Mouse (Mus musculus): ENCODE measurements around the gene 1600002K03Rik. TPM values are rescaled to one million over a fixed set of nuclear protein-coding genes. Genes with fewer than 3 reads are reported as not detected.
"Not testable (repeated sequence)": the region's sequence is repeated elsewhere in the genome, so short reads cannot be mapped to it uniquely, and the experiment has no call there.

Gene 1600002K03Rik
- total RNA-seq, 2 experiments from 2014 or later, result 6.8 to 7.0 TPM

DNA sequence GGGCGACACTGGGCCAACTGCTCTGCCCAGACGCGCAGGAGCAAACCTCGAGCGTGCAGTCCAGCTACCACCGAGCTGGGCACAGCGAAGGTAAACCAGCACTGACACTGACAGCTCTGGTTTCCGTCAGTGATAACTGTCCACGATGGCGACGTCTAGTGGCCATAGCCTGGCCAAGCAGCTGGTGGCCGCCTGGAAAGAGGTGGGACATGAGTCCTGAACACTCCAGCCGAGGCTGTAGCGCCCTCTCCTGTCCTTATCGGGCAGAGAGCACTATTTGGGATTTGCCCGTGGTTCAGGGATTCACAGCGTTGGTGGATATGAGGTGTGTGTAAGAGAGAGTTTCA, 7.8 kb upstream of the 1600002K03Rik start:
- peak; percentile 95 to 97 for DNase-seq (ENCODE audit: low spot score in 2 of 2)

DNA sequence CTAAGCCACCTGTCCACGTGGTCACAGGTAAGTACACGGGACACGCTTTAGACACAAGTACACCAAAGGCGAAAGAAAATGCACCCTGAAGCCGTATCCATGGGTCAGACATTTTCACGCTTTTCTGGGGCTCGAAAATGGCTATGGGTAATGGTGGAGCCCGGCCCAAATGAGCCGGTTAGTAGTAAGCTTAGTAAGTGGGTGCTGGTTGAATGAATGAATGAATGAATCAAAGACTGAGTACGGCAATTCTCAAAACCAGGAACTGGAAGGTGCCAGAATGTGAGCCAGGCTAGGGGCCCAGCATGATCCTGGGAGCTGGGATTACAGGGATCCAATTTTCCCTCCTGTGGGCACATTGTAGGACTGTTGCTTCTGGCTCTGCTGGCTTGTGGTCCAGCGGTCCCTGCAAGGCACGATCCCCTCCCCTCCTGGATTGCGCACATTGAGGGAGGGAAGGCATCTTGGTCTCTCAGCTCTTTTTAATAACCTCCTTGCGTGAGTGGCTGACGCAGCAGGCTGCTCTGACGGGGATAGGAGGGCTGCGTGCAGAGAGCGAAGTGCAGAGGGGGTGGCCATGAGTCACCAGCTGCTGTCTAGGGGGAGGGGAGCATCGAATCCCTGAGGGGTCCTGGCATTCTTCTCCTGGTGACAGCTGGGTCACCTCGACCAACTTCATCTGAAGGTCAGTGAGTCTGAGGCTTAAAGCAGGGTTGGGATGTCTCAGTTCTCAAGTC, 7.2 kb upstream of the 1600002K03Rik start, which contains the start of gene Cirbp:
TSS of gene Cirbp (plus strand) at position 594 of the 737 bp plus-strand sequence.
- peak; percentile 67 to 75 for DNase-seq (ENCODE audit: low spot score in 2 of 2)

DNA sequence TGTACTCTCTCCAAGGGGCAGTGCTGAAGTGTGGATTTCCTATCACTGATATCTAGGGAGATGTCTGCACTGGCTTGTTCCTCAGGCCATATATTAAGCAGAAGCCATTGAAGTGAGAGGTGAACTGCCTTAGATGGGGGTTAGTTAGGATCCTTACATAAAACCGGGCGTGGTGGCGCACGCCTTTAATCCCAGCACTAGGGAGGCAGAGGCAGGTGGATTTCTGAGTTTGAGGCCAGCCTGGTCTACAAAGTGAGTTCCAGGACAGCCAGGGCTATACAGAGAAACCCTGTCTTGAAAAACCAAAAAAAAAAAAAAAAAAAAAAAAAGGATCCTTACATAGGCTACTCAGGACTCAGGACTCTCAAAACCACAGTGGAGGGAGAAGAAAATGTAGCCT, 6.6 kb upstream of the 1600002K03Rik start:
- DNase-seq (ENCODE audit: low spot score in 2 of 2), result not testable (repeated sequence)

DNA sequence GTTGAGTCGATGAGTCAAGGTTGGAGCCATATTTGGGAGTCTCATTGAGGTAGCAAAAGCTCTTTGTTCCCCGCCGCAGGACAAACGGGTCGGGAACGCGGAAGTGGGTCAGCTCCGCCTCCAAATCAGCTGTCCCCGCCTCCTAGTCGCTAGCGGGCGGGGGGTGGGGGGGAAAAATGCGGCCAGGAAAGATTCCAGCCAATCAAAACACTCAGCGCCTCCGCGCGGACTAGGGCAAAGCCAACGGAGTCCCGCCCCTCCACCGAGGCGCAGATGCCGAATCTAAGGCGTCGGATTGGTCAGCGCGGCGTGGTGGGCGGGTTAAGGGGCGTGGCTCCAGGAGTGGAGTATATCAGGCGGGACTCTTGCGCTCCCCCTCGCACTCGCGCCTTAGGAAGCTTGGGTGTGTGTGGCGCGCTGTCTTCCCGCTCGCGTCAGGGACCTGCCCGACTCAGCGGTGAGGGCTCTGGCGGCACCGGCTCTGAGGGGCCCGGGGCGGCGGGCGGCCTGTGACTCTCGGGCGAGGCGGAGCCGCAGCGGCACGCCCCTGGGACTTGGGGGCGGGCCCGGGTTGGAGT, 5.2 kb upstream of the 1600002K03Rik start:
- DNase-seq (ENCODE audit: low spot score in 2 of 2), result peak; percentile 97 to 98

DNA sequence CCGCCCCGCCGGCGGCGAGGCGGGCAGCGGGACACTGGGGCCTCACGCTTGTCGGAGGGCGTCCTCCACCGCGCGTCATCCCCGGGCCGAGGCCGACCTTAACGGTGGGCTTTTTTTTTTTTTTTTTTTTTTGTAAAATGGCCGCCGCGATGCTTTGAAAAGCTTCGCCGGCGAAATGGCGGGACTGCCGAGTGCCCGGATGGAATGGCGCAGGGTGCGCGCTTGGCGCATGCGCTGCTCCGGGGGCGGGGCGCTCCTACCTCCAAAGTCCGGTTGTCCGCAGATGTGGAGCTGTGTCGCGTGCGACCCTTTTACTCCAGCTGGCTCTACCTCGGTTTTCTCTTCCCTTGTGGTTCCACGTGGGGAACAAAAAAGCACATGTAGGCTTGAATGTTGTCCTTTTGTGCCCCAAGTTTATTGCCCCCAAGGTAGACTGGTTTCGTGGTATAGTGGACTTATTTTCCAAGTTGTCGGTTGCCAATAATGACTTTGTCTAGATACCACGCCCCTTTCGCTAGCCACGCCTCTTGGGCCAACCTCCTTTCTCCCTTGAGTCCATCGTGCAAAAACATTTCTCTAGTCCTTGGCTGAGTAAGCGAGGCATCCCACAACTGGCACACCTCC, 4.6 kb upstream of the 1600002K03Rik start:
- peak; percentile 92 to 93 for DNase-seq (ENCODE audit: low spot score in 2 of 2)

DNA sequence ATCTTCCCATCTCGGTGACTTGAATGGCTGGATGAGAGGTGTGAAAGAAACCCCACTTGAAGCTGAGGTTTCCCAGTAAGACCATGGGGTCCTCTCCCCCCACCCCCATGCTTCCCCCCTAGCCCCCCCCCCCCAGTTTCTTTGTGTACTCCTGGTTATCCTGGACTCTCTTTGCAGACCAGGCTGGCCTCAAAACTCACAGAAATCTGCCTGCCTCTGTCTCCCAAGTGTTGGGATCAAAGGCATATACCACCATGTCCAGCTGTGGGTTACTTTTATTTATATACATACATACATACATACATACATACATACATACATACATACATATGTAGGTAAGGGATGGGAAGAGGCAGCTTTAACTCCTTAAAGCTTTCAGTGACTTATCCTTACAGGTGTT, 3.7 kb upstream of the 1600002K03Rik start:
- no peak for DNase-seq (ENCODE audit: low spot score in 2 of 2)

DNA sequence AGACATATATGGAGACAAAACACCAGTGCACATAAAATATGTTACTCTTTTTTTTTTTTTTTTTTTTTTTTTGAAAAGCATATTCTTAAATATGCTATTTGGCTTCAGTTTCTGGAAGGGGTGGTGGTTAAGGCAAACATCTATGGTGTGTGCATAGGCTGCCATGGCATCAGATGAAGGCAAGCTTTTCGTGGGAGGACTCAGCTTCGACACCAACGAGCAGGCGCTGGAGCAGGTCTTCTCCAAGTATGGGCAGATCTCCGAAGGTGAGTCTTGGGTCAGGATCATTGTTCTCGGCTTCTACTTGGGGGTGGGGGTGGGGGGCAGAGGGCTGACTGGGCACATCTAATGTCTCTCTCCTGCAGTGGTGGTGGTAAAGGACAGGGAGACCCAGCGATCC, 3.1 kb upstream of the 1600002K03Rik start:
- DNase-seq (ENCODE audit: low spot score in 2 of 2), result no peak

DNA sequence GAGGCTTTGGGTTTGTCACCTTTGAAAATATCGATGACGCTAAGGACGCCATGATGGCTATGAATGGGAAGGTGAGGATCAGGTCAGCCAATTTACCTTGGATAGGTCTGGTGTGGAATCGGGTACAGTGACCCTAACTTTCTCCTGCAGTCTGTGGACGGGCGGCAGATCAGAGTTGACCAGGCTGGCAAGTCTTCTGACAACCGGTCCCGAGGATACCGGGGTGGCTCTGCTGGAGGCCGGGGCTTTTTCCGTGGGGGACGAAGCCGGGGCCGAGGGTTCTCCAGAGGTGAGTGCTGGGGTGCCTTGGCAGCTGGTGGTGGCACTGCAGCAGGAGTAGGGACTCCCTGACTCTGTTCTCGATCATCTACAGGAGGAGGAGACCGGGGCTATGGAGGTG, 2.7 kb upstream of the 1600002K03Rik start:
- DNase-seq (ENCODE audit: low spot score in 2 of 2), result no peak

DNA sequence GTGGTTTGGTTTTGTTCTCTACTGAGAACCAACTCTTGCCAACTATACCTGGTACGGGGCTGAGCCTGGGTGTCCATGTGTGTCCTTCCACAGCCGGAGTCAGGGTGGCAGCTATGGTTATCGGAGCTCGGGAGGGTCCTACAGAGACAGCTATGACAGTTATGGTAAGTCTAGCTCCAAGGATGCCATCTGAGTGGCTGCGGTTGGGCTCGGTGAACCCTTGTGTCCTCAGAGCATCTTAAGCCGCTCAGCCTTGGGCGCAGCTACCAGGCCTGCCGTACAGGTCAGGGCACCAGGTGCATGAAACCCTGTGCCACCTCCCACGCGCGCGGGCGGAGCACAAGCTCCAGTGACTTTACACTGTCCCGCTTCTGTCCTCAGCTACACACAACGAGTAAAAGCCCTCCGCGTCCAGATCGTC, 2.1 kb upstream of the 1600002K03Rik start:
- DNase-seq (ENCODE audit: low spot score in 2 of 2), result no peak

DNA sequence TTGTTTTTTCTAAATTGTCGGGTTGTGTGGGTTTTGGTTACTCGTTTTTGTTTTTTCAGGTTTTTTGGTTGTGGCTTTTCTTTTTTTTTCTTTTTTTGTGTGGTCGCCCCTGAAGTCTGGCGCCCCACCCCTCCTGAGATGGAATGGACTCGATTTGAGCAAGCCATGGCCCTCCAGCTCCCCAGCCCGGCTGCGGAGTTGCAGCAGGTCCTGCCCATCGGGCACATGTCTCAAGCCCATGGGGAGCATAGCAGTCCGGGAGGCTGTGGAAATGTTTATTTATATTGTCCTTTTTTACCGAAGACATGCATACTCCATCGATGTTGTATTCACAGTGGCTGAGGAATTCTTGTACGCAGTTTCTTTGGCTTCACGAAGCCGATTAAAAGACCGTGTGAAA, 1.5 kb upstream of the 1600002K03Rik start:
- no peak for DNase-seq (ENCODE audit: low spot score in 2 of 2)

DNA sequence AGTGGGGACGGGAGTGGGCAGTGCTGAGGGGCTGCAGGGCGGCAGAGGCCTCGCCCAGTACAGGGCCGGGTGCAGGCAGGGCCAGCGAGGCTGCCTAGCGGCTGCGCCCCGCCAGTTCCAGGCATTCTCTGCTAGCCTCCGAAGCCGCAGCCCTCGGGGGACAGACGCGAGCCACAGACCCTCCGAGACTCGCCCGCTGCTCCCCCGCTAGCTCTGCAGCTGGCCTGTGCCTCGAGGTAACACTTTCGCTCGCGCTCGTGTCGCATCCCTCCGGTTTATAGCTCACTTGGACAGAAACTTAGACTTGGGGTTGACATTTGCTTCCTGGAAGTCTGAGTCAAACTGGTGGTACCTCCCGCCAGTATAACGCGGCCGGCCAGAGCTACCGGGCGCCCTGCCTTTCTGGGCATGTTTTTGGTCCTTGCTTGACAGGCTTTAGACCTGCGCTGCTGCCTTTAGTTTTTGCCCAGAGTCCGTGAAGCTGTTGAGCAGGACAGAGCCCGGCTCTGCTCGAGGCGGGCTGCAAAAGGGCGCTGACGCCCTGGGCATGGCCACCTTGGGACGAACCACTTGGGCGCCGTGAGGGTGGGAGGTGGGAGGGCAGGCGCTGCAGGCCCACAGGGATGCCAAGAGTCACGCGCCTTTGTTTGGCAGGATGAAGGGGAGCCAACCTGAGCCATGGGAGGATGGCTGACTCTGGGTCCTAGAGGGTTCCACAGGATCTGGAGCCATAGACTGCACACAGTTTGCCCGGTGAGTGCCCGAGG, 801 bp upstream of the 1600002K03Rik start:
- DNase-seq (ENCODE audit: low spot score in 2 of 2), result no peak

DNA sequence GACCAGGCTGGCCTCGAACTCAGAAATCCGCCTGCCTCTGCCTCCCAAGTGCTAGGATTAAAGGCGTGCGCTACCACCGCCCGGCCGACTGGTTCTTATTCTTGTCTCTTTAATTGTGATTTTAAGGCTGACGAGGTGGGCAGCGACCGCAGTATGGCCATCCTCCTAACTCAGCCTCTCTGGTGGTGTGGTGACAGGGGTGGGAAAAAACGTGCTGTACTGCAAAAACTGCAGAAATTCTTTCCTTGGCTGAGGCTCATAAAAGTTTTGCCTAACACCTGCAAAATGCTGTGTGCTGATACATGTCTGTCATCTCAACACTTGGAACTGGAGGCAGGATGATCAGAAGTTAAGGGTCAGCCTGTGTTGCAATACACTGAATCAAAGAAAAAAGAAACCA, 614 bp downstream of the 1600002K03Rik start:
- DNase-seq (ENCODE audit: low spot score in 2 of 2), result no peak

DNA sequence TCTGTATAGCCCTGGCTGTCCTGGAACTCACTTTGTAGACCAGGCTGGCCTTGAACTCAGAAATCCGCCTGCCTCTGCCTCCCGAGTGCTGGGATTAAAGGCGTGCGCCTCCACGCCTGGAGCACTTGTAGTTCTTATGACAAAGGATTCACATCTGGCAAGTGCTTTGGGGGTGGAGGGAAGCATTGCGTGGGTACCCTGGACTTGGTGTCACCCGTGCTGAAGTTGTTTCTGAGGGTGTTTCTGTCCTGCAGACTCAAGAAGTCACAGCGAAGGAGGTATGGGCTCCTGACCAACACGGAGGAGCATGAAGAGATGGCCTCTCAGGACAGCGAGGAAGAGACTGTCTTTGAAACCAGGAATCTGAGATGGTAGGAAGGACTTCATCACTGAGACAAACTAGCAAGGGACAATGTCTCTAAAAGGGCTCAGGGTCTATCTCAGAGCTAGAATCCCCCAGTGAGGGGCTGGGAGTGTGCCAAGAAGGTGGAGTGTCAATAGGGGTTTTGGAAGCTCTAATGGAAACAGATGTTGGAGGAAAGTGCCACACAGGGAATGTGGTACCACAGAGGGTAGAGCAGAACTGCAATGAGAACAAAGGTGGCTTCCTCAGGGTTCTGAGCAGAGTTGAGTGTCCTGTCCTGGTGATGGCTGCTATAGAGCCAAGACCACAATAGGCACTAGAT, 1.4 kb downstream of the 1600002K03Rik start:
- DNase-seq (ENCODE audit: low spot score in 2 of 2), result no peak

DNA sequence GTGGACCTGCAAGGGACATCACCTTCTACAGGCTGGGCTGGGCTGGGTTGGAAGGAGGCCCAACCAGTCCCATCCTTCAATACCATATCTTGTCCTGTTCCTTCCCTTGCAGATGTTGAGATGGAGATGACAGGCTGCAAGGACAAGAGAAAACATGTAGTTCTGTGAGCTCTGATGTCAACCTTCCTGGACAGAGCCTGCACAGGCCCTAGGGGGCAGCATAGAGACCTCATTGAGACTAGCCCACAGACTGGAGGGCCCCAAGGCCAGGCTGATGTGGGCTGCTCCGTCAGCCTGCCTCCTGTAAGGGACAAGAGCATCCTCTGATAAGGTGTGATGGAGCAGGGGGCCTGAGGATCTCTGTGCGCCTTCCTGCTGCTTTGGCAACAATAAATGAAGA, 2.0 kb downstream of the 1600002K03Rik start:
- DNase-seq (ENCODE audit: low spot score in 2 of 2), result no peak

DNA sequence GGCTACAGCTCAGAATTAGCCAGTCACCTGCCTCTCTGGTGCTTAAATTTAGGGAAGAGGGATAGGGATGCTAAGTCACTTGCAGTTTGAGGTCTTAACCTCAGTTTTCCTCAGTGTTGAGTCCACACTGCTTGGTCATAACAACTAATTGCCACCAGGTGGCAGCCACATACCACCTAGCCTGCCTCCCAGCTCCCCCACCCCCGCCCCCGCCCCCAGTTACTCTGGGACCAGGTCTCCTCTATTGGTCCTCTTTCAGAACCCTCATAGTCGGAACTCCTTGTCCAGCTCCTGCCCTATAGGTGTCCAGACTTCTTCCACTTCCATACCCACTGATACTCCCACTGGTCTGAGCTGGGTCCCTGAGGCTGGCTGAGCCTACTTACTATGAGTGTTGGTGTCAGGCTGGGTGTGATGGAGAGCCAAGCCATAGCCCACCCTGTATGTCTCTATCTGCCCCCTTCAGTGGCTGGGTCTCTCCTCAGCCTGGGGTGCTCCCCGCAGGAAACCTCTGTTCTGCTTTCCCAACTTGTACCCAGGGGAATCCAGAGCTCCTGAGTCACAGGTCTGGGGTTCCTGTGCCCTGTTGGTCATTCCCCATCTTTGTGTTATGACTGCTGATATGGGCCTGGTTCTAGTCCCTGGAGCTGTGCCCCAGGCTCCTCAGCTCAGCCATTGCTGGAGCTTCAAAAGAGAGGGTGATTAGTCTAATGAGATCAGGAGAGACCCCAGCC, 3.0 kb downstream of the 1600002K03Rik start:
- DNase-seq (ENCODE audit: low spot score in 2 of 2), result no peak

DNA sequence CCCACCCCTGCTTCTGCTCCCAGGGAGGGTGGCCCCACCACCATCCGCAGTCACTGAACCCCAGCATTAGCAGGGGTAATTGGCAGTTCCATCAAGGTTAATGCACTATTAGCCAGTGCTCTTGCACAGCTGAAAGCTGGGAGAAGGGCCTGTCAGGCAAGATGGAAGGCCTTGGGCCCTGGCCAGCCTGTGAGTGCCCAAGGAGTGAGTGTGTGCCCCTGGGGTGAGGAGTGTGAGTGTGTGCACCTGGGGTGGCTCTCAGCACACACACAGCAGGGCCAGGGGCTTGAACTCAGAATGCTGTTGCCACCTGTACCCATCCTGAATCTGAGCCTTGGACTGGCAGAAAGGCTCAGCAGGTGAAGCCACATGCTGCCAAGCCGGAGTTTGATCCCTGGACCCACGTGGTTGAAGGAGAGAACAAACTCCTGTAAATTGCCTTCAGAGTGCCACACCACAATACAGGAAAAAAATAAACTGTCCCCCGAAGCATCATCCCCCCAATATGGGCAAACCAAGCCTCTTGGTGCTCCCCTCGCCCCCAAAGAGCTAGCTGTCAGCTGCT, 3.6 kb downstream of the 1600002K03Rik start:
- no peak for DNase-seq (ENCODE audit: low spot score in 2 of 2)

DNA sequence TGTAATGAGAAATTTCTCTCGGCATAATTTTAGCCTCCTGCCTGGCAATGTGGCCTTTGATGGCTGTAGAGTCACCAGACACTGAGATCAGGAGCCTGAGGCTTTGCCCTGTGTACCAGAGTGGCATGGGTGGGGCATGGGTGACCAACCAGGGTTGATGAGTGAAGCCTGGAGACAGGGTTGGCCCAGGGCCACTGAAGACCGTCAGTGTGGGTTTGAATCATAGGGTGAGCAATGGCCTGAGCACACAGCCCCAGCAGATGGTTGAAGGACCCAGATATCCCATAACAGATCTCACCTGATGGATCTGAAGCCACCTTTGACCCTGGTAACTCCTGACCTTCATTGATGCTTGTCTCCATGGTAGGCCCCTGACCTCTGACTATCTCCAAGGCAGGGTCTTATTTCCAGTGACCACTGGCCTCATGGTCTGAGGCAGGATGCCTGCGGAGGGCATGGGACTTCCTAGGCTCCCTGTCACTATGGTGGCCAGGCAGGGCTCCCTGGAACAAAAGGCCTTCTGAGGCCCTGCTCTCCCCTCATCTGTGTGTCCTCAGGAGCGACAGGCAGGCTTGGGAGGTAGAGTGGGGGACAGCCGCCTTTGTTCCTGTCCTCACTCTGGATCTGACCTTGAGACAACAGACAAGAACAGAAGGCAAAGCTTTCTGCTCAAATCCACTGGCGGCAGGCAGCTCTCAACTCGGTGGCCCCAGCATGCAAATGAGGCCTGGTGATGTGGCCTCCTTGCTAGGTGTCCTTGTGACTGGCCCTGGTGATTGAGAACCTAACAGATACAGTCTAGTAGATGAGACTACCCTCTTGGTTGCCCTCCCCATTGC, 4.9 kb downstream of the 1600002K03Rik start:
- DNase-seq (ENCODE audit: low spot score in 2 of 2), result no peak

DNA sequence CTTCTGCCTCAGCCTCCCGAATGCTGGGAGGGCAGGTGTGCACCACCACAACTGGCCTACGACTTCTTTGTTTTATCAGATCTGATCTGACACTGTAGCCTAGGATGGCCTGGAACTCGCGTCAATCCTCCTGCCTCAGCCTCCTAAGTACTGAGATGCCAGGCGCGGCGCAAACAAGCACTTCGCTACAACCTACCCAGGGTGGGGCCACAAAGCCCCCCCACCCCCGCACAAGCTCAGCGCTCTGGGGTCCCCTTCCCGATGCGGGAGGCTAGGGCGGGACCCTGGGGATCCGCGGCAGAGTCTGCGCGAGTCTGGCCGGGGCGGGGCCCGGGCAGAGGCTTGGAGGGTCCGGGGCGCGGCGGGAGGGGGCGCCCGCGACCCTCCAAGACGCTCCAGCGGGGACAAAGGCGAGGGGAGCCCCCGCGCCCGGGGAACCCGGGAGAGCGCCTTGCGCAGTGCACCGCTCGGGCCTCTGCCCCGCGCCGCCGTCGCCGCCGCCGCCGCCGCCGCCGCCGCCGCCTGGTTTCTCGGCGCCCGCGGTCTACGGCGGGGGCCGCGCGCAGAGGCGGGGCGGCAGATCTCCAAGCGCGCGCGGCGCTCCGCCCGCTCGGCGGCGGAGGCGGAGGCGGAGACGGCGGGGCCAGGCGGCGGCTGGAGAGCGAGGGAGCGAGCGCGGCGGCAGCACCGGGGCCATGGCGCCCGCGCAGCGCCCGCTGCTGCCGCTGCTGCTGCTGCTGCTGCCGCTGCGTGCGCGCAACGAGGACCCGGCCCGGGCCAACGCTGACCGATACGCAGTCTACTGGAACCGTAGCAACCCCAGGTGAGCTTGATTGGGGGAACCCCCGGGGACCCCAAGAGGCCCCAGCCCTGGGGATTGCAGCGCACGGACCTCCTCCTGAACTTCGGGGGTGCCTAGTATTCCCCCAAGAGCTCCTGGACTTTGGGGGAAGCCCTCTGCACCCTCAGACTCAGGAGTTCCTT, 6.6 kb downstream of the 1600002K03Rik start, which contains the start of gene Efna2:
TSS of gene Efna2 (plus strand) at position 415 of the 984 bp plus-strand sequence.
- peak in 1 of 2 experiments; percentile 62 for DNase-seq (ENCODE audit: low spot score in 2 of 2)
